Mouse (Mus musculus): Measurements from ENCODE around the gene Relt. TPM values are rescaled to one million over a fixed set of nuclear protein-coding genes. Genes with fewer than 3 reads are reported as not detected.

Gene Relt
- polyA plus RNA-seq, 1 experiment from 2014 or later: 4.2 TPM

Small RNA genes within 50 kb of the gene (microRNA-seq; reads per million reads assigned to microRNA genes)
- 84.0 reads per million, percentile 52 among the genes with 10 or more reads in this experiment for gene Mir3102 (ENCODE audit: borderline number of aligned reads)

Other genes starting within 250 kb of the Relt start
- gene Plekhb1, start 201.0 kb downstream of the Relt start, polyA plus RNA-seq (2015; fragmentation: Nextera tagmentation; extraction: Ambion mirVana): 11.6 and 15.2 TPM in 2 replicates
- gene Fam168a, start 156.8 kb downstream of the Relt start, polyA plus RNA-seq (2015; fragmentation: Nextera tagmentation; extraction: Ambion mirVana): 43.7 and 45.5 TPM in 2 replicates
- 8.7 and 10.5 TPM in 2 replicates for gene Arhgef17, start 68.7 kb upstream of the Relt start, polyA plus RNA-seq (2015; fragmentation: Nextera tagmentation; extraction: Ambion mirVana)
- gene P2ry6, start 111.2 kb upstream of the Relt start, polyA plus RNA-seq (2015; fragmentation: Nextera tagmentation; extraction: Ambion mirVana): 7.8 and 8.6 TPM in 2 replicates
- 2.5 and 3.6 TPM in 2 replicates for gene P2ry2, start 149.4 kb upstream of the Relt start, polyA plus RNA-seq (2015; fragmentation: Nextera tagmentation; extraction: Ambion mirVana)
- gene Fchsd2, start 229.4 kb upstream of the Relt start, polyA plus RNA-seq (2015; fragmentation: Nextera tagmentation; extraction: Ambion mirVana): 19.6 and 21.9 TPM in 2 replicates

All from embryonic facial prominence, embryonic 15.5 days (tissue).